Mouse (Mus musculus) kidney, adult 10 weeks (tissue): ENCODE data around the gene Gm5640. TPM values are rescaled to one million over a fixed set of nuclear protein-coding genes. Genes with fewer than 3 reads are reported as not detected.

Experiments
- polyA plus RNA-seq: library from polyadenylated mRNA; stranded (reverse); fragments of 350-450 nt; fragmentation: Illumina TruSeq; extraction: RNeasy Lipid Tissue Mini Kit (QIAGEN cat#74804); gene quantifications from one replicate; pipeline ENCODE4 v1.2.3, GENCODE M21; 2014; ENCODE audit warnings: low read depth, low replicate concordance

Gm5640 gene
- polyA plus RNA-seq, result not detected

DNA sequence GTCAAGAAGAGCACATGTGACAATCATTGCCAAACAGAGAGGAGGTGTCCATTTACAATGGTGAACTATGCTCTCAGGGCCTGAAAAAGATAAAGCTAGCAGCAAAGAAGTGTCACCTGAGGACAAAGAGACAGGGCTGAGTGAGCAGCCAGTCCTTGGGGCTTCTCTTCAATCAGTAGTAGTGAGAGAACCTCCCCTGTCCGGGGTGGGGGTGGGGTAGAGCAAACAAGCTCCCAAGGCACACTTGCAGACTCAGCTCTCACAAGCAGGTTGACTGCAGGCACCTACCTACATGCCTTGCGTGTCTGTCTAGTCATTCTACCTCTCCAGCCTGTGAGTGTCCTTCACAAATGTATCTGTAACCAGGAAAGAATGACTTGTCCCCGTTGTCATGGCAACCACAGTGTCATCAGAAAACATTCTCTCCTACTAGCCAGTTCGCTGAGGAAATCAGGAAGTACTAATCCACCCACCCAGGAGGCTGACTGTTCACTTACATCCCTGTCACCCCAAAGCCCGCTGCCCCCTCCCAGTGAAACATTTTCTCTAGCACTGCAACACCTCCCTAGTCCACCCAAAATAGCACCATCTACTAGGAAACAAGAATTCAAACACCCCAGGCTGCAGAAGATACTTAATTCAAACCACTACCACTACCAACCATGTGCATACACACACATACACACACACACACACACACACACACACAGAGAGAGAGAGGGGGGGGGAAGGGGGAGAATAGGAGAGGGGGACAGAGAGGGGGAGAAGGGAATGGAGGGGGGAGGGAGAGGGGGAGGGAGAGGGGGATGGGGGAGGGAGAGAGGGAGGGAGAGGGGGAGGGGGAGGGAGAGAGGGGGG, at the start of gene Gm5640:
Gene Gm5640 (minus strand): TSS at position 170 of the 858 bp plus-strand sequence.

DNA sequence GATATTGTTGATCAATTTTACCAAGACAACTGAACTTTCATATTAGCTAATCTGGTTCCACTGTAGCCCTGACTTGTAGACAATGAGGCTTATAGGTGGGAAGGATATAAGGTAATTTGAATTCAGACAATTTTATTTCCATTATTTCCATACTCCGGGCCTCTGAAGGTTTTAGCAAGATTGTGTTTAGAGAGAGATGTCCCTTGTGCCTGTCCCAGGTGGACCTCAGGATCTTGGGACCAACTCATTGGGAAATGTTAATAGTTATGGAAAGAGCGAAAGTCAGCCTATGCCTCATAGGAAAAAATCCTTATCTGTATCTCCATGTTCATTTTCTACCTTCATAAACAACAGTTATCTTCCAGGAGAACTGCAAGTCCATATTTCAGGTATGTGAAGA, 53.1 kb downstream of the Gm5640 start, which contains the start of gene Olfr1325:
Gene Olfr1325 (plus strand): TSS at position 301 of the 400 bp plus-strand sequence.

Other genes starting within 250 kb of the Gm5640 start
- gene G6pdx, start 216.4 kb downstream of the Gm5640 start, polyA plus RNA-seq, result 9.0 TPM
- gene Gm6880, start 164.2 kb downstream of the Gm5640 start, polyA plus RNA-seq, result not detected
- not detected for gene Olfr1326-ps1, start 70.7 kb downstream of the Gm5640 start, polyA plus RNA-seq
- not detected for gene Olfr1325, start 53.0 kb downstream of the Gm5640 start, polyA plus RNA-seq
- gene Gm6890, start 95.3 kb upstream of the Gm5640 start, polyA plus RNA-seq, result not detected
- gene Gm5936, start 191.6 kb upstream of the Gm5640 start, polyA plus RNA-seq, result not detected